Mouse (Mus musculus): ENCODE measurements around the gene Arid4b. TPM values are rescaled to one million over a fixed set of nuclear protein-coding genes. Genes with fewer than 3 reads are reported as not detected.
A peak's percentile ranks its signal among the peaks of the same experiment; 100 is the strongest.

The Arid4b gene
- polyA plus RNA-seq, 1 experiment from 2014 or later, result 52.2 TPM

- Histone ChIP-seq H3K4me2 (replicated peaks) (no peak overlapping the region), H3K27ac (no peak overlapping the region), H3K9me3 (no peaks in the 10 kb centered on the region), H3K4me3 (replicated peaks) (no peak overlapping the region), H3K27me3 (replicated peaks) (no peaks in the 10 kb centered on the region), H3K9ac (no peak overlapping the region), H3K4me1 (replicated peaks) (peaks cover 7% of the 10 kb centered on the region; the same call in 1 of the 2 replicates), H3K36me3 (no peaks in the 10 kb centered on the region)
- WGBS, result 91% methylated on average over 11 of the region's 11 CpGs
- no peak for ATAC-seq
Measured at GRCm38 (mm10) chr13:14035875-14036630, 27.0 kb upstream of the Arid4b start.

DNA sequence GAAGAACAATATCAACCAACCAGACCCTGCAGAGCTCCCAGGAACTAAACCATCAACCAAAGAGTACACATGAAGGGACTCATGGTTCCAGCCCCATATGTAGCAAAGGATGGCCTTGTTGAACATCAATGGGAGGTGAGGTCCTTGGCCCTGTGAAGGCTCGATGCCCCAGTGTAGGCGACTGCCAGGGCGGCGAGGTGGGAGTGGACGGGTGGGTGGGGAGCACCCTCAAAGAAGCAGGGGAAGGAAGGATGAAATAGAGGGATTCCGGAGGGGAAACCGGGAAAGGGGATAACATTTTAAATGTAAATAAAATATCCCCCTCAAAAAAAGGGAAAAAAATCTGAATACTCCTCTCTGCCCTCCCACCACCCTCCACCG is 24.1 kb upstream of the Arid4b start:
- Histone ChIP-seq H3K36me3 (no peaks in the 10 kb centered on the region), H3K4me2 (replicated peaks) (peak overlapping the region; percentile 87), H3K9me3 (no peaks in the 10 kb centered on the region), H3K4me1 (replicated peaks) (peaks cover 7% of the 10 kb centered on the region; the same call in 1 of the 2 replicates), H3K27ac (peak overlapping the region; percentile 91; the same call in 1 of the 2 replicates), H3K27me3 (replicated peaks) (no peaks in the 10 kb centered on the region), H3K9ac (peak overlapping the region; percentile 72), H3K4me3 (replicated peaks) (peak overlapping the region; percentile 52)
- 5% methylated on average over 8 of the region's 8 CpGs for WGBS
- peak; percentile 21 for ATAC-seq

- Histone ChIP-seq H3K27me3 (replicated peaks) (no peaks in the 10 kb centered on the region), H3K4me3 (replicated peaks) (peak within 1 kb of the TSS; percentile 52), H3K4me1 (replicated peaks) (peaks cover 7% of the 10 kb centered on the region; the same call in 1 of the 2 replicates), H3K4me2 (replicated peaks) (peak within 1 kb of the TSS; percentile 87), H3K9ac (peak within 1 kb of the TSS; percentile 72), H3K36me3 (no peaks in the 10 kb centered on the region), H3K9me3 (no peaks in the 10 kb centered on the region), H3K27ac (peak within 1 kb of the TSS; percentile 91)
- WGBS, result under 1% methylated on average over 35 of the region's 35 CpGs
- ATAC-seq, result peak; percentile 95
Measured at GRCm38 (mm10) chr13:14039292-14039965, 23.6 kb upstream of the Arid4b start, which contains the start of gene Tbce. Tbce (minus strand) TSS chr13:14039638.

GRCm38 (mm10) chr13:14040186-14040585 is 22.8 kb upstream of the Arid4b start:
- Histone ChIP-seq H3K4me1 (replicated peaks) (peaks cover 7% of the 10 kb centered on the region; the same call in 1 of the 2 replicates), H3K4me3 (replicated peaks) (peak overlapping the region; percentile 52), H3K9ac (no peak overlapping the region), H3K9me3 (no peaks in the 10 kb centered on the region), H3K4me2 (replicated peaks) (peak overlapping the region; percentile 87), H3K27ac (peak overlapping the region; percentile 91; the same call in 1 of the 2 replicates), H3K27me3 (replicated peaks) (no peaks in the 10 kb centered on the region), H3K36me3 (no peaks in the 10 kb centered on the region)
- WGBS, result 15% methylated on average over 5 of the region's 5 CpGs
- ATAC-seq, result peak; percentile 65

DNA sequence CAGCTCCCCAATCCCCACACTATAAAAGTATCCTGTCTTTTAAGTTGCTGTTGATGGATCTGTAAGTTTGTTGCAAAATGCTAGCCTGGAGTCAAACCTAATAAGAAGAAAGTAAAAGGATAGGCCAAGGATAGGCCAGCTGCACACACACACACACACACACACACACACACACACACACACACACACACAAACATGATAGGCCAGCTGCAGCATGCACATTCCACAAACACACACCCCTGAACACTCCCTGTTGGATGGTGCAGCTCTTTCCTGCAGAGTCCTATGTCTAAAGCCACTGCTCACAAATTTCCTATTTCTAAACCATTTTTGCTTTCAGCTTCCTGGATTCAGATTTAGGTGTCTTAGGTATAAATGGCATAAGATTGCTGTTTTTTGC is 19.2 kb upstream of the Arid4b start:
- no peak overlapping the region for H3K4me3 ChIP-seq (replicated peaks)
- H3K4me1 ChIP-seq (replicated peaks), result peaks cover 4% of the 10 kb centered on the region; the same call in 1 of the 2 replicates
- H3K9ac ChIP-seq, result no peak overlapping the region
- no peak overlapping the region for H3K27ac ChIP-seq
- ATAC-seq, result no peak
- no peaks in the 10 kb centered on the region for H3K9me3 ChIP-seq
- H3K27me3 ChIP-seq (replicated peaks), result no peaks in the 10 kb centered on the region
- no peak overlapping the region for H3K4me2 ChIP-seq (replicated peaks)
- no peaks in the 10 kb centered on the region for H3K36me3 ChIP-seq

- 83% methylated on average over 2 of the region's 2 CpGs for WGBS
Measured at GRCm38 (mm10) chr13:14044521-14044920, 18.5 kb upstream of the Arid4b start.

GRCm38 (mm10) chr13:14049878-14050277 is 13.2 kb upstream of the Arid4b start:
- H3K4me3 ChIP-seq (replicated peaks), result no peak overlapping the region
- no peaks in the 10 kb centered on the region for H3K27me3 ChIP-seq (replicated peaks)
- no peaks in the 10 kb centered on the region for H3K9me3 ChIP-seq
- H3K36me3 ChIP-seq, result peaks cover 14% of the 10 kb centered on the region
- H3K9ac ChIP-seq, result no peak overlapping the region
- WGBS, result 95% methylated on average over 1 of the region's 1 CpGs
- H3K4me2 ChIP-seq (replicated peaks), result no peak overlapping the region
- ATAC-seq, result no peak
- no peaks in the 10 kb centered on the region for H3K4me1 ChIP-seq (replicated peaks)
- H3K27ac ChIP-seq, result no peak overlapping the region

More at GRCm38 (mm10) chr13:14044521-14044920, 18.5 kb upstream of the Arid4b start:
- H3K9me3 ChIP-seq, result no peaks in the 10 kb centered on the region
- ATAC-seq, result no peak
- H3K4me3 ChIP-seq (replicated peaks), result no peak overlapping the region
- H3K4me2 ChIP-seq (replicated peaks), result no peak overlapping the region
- H3K27ac ChIP-seq, result no peak overlapping the region
- no peaks in the 10 kb centered on the region for H3K27me3 ChIP-seq (replicated peaks)
- H3K9ac ChIP-seq, result no peak overlapping the region
- H3K4me1 ChIP-seq (replicated peaks), result peaks cover 4% of the 10 kb centered on the region; the same call in 1 of the 2 replicates
- H3K36me3 ChIP-seq, result no peaks in the 10 kb centered on the region

- Histone ChIP-seq H3K4me1 (replicated peaks) (0 out of 2 replicates have a peak, but pooled peaks cover 2% of the 10 kb centered on the region), H3K4me3 (replicated peaks) (no peak overlapping the region), H3K27ac (no peak overlapping the region), H3K4me2 (replicated peaks) (no peak overlapping the region), H3K27me3 (replicated peaks) (no peaks in the 10 kb centered on the region), H3K9me3 (no peaks in the 10 kb centered on the region), H3K9ac (no peak overlapping the region), H3K36me3 (peaks cover 17% of the 10 kb centered on the region)
- no peak for ATAC-seq
- 93% methylated on average over 3 of the region's 3 CpGs for WGBS
Measured at GRCm38 (mm10) chr13:14056801-14057200, 6.2 kb upstream of the Arid4b start.

DNA sequence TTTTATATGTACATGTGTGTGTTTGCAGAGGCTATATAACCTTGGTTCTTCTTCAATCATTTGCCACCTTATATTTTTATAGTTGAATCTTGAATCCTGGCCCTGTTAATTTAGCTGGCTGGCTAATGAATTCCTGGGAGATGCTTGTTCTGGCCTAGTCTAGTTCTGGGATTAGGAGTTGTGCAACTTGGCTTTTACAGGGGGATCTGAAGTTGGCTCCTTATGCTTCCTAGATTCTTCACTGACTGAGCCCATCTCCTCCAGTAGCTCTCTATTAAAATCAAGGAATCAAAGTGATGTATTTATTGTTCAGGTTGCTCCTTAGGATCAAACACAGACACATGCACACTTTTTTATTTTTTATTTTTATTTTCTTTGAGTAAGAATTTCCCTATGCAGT is 3.5 kb upstream of the Arid4b start:
- Histone ChIP-seq H3K9me3 (no peaks in the 10 kb centered on the region), H3K27ac (no peak overlapping the region), H3K9ac (no peak overlapping the region), H3K27me3 (replicated peaks) (no peaks in the 10 kb centered on the region), H3K4me1 (replicated peaks) (0 out of 2 replicates have a peak, but pooled peaks cover 5% of the 10 kb centered on the region), H3K4me2 (replicated peaks) (no peak overlapping the region), H3K36me3 (peaks cover 7% of the 10 kb centered on the region; the same call in 1 of the 2 replicates), H3K4me3 (replicated peaks) (no peak overlapping the region)
- no peak for ATAC-seq

DNA sequence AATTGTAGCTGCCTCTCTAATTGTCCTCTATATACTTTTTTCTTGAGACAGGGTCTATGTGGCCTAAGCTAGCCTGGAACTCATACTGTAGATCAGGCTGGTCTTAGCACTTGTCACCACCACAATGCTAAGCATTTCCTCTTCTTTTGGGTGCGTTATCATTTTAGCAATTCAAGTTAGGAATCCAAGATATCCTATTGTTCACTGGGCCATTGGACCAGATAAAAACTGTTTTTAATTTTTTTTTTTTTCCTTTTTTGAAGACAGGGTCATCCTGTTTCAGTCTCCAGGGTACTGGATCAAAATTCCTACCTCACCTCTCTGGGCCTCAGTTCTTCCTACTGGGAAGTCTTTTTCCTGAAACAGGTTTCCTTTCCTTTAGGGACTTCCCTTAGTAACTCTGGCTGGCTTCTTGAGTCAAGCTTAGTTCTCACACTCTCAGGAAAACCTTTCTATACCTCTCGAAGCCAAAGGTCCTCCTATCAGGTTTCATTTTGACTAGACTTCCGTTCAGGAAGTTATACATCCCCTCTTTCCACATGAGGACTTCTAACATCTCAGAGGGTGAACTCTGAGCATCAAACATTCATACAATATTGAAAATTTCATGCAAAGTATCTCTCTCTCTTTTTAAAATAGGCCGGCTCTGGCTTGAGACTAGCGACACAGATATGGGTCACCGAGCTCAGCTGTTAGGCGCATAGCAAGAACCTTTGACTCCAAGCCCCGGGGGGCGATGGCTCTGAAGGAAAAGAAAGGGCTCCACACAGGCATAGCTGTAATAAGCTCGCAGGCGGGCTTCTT is 621 bp upstream of the Arid4b start:
- Histone ChIP-seq H3K9me3 (no peaks in the 10 kb centered on the region), H3K27ac (peak overlapping the region; percentile 96), H3K9ac (peak overlapping the region; percentile 70), H3K4me2 (replicated peaks) (peak overlapping the region; percentile 67), H3K36me3 (no peaks in the 10 kb centered on the region), H3K4me1 (replicated peaks) (0 out of 2 replicates have a peak, but pooled peaks cover 5% of the 10 kb centered on the region), H3K27me3 (replicated peaks) (no peaks in the 10 kb centered on the region), H3K4me3 (replicated peaks) (peak overlapping the region; percentile 99)
- ATAC-seq, result no peak
- WGBS, result 6% methylated on average over 11 of the region's 11 CpGs

DNA sequence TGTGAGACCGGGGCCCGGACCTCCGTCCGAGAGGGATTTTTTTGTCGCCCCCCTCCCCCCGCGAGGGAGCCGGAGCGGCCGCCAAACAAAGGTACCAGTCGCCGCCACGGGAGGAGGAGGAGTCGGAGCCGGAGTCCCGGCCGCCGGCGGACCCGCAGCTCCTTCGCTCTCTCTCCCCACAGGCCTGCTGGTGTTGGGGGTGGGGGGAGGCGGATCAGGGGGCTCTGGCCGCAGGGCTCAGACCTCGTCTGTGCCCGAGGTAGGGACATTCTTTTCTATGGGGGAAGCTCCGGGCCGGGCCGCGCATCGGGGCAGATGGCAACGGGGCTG is 875 bp downstream of the Arid4b start:
- Histone ChIP-seq H3K4me3 (replicated peaks) (peak overlapping the region; percentile 99), H3K36me3 (no peaks in the 10 kb centered on the region), H3K27me3 (replicated peaks) (no peaks in the 10 kb centered on the region), H3K4me2 (replicated peaks) (peak overlapping the region; percentile 70), H3K9me3 (no peaks in the 10 kb centered on the region), H3K4me1 (replicated peaks) (0 out of 2 replicates have a peak, but pooled peaks cover 5% of the 10 kb centered on the region), H3K27ac (peak overlapping the region; percentile 99), H3K9ac (peak overlapping the region; percentile 97)
- ATAC-seq, result peak; percentile 64
- 0% methylated on average over 26 of the region's 31 CpGs for WGBS

Measured in intestine, embryonic 15.5 days (tissue).